Mouse (Mus musculus) heart, adult 8-10 months (tissue): ENCODE measurements at regions not wholly inside any gene's neighbourhood (a gene's known extent, or its start where the extent isn't known, plus 50 kb on each side); places are given as distances from the start of the nearest gene placed in this dataset.
A peak's percentile ranks its signal among the peaks of the same experiment; 100 is the strongest.

Experiments used
- DNase-seq: peaks from one replicate; pipeline ENCODE4 v3.0.0; 2022; ENCODE audit warnings: low spot score

- no peak for DNase-seq
Measured at GRCm38 (mm10) chr3:70097813-70098212, 90.4 kb downstream of the Otol1 start.

DNA sequence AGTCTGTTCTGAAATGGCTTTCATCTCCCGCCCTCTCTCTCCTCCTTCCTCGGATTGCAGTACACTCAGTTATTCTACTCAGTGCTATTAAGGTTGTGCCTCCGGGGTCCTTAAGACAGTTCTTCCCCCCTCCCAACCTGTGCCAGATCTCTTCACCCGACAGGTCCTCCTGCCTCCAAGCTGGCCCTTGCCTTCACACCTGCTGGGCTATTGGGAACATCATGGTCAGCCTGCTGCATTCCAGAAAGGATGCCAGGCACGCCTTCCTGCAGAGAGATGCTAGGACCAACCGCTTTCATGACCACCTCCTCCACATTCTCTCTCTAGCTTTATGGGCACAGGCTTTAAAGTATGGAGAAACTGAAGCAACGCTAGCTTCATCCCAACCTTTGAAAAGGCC, 94.7 kb downstream of the Otol1 start:
- DNase-seq, result no peak

DNA sequence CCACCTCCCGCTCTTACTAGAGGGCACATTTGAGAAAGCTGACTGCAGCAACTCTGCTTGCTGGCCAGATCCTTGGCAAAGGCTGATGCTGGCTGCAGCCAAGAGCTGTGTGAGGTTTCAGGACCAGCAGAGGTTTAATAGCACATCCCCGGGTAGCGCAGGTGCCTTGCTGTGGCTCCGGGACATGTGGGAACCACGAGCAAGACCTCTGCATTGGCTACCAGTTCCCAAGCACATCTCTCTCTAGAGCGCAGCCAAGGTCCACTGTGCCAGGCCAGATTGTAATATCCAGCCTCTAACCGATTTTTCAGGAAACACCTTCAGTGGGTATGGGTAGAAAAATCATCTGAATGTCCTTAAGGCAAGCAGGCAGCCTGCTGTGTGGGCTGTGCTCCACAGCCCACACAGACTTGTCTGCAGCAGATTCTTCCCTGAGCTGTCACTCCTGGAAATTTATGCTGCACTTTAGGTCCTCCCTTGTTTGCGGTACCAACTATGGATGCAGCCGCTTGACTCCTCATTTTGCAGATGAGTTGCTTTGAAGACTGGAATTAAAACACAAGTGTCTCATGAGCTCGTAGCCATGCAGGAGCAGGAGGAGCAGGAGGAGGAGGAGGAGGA, 95.3 kb downstream of the Otol1 start:
- DNase-seq, result no peak

DNA sequence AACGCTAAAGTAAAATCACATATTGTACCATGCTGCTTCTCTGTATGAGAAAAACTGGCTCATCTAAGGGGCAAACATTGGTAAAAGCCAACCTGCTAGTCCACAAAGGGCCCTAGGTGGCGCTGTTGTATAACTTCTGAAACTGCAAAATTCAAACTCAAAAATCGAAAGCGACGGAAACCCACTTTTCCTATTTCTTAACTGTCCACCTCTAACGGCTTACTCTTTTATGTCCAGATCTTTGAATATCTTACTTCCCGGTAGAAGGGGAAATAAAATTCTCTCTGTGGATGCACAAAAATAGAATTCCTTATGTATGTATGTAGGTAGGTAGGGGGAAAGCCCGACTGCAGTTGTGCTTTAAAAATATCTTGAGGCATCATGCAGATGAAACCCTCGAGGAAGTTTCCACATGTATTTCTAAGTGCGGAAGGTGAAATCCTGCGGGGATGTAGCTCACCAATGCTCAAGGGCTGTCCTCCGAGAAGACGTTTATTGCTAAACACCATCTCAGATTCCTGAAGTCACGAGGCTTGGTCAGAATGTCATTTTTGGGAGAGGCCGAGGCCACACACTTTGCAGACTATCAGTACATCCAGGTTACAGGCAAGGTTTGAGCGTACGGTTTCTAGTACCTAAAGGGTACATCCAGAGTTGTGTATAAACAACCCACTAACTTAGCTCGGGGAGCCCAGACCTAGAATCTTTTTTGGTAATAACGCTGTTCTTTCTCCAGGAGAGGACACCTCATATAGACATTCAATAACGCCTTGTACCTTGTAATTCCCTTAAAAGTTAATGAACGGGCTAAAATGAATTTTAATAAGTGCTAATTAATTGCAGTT, 96.8 kb downstream of the Otol1 start:
- DNase-seq, result peak; percentile 54

- peak; percentile 28 for DNase-seq
Measured at GRCm38 (mm10) chr3:70104828-70105399, 97.5 kb downstream of the Otol1 start.

DNA sequence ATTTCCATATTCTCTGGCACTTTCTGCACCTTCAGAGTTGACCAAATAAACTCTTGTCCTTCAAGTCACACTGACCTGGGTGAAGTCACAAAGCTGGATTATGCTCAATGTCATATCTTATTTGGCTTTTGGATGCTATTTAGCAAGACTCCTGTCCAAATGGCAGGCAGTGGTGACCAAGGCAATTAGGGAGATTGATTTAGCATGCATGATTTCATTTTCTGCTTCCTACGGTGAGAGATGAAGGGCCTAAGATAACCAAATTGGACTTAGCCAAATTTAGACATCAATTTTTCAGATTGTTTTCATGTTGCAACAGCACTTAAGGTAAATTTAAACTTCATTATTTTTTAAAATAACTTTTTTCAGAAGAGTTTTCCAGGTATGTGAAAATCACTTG, 98.1 kb downstream of the Otol1 start:
- no peak for DNase-seq

GRCm38 (mm10) chr3:70106141-70106540, 98.7 kb downstream of the Otol1 start:
- DNase-seq, result no peak

DNA sequence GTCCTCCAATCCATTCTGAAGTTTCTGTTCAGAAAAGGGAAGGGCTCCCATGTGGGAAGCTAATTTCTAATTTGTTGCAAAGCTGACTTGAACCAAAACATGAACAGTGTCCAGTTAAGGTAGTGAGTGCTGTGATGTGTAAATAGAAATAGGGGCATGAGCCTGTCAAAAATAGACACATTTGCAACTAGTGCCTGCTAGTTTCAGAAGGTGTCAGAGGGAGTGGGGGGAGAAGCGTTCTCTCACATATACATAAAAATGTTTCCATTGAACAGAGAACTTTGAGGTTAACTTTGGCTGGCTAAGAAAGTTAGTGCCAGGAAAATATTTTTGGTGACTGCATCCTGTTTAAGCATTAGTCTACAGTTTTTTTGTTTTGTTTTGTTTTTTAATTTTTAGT, 118.8 kb downstream of the Otol1 start:
- DNase-seq, result no peak

- no peak for DNase-seq
Measured at GRCm38 (mm10) chr3:70130241-70131029, 123.0 kb downstream of the Otol1 start.

GRCm38 (mm10) chr3:70134963-70135362, 127.5 kb downstream of the Otol1 start:
- DNase-seq, result no peak

GRCm38 (mm10) chr3:70138488-70138887, 131.1 kb downstream of the Otol1 start:
- DNase-seq, result no peak

GRCm38 (mm10) chr3:70138926-70139325, 131.5 kb downstream of the Otol1 start:
- DNase-seq, result no peak

GRCm38 (mm10) chr3:70145728-70146127, 138.3 kb downstream of the Otol1 start:
- no peak for DNase-seq

GRCm38 (mm10) chr3:70151156-70151555, 143.7 kb downstream of the Otol1 start:
- DNase-seq, result no peak

- DNase-seq, result no peak
Measured at GRCm38 (mm10) chr3:70160043-70160442, 152.6 kb downstream of the Otol1 start.

DNA sequence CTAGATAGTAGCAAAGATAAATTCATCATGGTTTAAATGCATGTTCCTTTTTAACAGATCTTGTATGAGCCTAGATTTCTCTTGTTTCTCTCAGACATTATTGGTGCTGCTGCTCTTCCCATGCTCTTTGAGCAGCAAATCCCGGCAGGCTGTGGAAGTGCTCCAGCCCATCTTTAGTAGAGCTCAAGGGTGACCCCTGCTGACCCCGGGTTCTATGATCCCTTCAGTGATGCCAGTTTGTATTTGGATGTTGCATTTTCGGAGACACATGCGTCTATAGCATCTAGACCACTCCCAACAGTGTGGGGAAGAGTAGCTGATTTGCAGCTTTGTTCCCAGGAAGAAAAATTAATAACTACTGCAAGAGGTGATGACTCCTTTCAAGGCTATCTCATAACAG, 164.3 kb downstream of the Otol1 start:
- no peak for DNase-seq

DNA sequence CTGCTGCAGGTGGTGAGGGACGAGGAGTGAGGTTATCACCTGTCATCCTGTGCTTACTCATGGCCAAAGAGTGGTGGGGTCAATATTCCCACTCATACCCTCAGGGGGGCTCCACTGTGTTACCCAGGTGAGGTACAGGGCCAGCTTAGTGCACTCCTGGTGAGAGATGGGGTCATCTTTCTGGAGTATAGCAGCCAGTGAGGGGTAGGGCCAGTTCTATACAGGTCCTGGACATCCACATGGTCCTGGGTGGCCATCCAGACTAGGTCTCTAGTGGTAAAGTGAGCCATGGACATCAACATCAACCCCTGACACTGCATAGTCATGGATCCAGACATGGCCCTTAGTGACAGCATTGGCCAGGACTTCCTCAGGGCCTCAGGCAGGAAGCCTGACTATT, 169.0 kb downstream of the Otol1 start:
- no peak for DNase-seq

- DNase-seq, result no peak
Measured at GRCm38 (mm10) chr3:70181611-70182010, 174.2 kb downstream of the Otol1 start.

- no peak for DNase-seq
Measured at GRCm38 (mm10) chr3:70190741-70191140, 183.3 kb downstream of the Otol1 start.

DNA sequence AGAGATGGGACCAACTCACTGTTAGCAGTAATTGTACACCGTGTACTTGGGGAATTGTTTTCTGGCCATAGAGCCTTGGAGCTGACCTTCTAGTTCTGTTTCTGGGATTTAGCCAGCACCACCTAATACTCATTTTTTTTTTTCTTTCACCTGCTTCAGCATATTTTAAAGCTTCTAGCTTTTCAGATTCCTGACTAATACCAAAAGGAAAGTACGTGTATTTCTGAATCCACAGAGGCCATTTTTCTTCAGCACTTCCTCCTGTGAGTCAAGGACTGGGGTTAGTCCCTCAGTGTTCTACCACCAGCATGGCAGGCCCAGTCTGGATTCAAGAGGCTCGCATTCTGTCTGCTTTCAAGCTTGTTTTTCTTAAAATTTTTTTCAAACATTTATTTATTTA, 189.3 kb downstream of the Otol1 start:
- DNase-seq, result no peak

- no peak for DNase-seq
Measured at GRCm38 (mm10) chr3:70198890-70199289, 191.5 kb downstream of the Otol1 start.

DNA sequence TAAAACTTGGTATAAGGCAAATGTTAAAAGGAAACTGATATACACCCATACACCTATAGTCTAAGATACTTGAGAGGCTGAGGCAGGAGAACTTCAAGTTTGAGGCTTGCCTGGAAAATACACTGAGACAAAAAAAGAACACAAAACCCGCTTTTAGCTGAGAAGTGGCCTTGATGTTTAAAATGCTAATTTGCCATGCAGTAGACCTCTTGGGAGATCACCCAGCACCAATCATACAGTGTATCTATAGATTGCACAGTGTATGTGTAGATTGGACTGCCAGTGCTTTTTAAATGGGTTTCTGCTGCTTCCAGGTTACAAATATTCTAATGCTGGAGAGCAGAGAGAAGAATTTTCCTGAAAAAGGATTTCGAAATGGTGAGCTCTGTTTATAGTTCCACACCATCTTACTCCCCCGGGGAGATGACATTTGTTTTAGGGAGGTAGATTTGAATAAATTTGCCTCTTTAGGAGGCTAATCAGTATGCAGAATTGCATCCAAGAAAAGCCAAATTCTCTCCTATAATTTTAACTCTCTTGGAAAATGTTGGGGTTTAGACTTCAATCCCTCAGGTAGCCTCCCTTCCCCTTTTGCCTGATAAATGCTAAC, 194.0 kb downstream of the Otol1 start:
- no peak for DNase-seq
